Mouse (Mus musculus) lung, adult 2 months (tissue): Measurements from ENCODE around the gene Ccdc115.

ENCODE experiments used
- CTCF ChIP-seq: fragments of 200-500 bp; IDR thresholded peaks from 2 replicates; pipeline ENCODE4 v1.5.1; 2011; ENCODE audit warnings: mild to moderate bottlenecking, low read length, control low read depth; ENCODE audit not compliant: insufficient read depth
- POLR2A ChIP-seq: fragments of 200-500 bp; IDR thresholded peaks from 2 replicates; pipeline ENCODE4 v1.6.1; 2011; ENCODE audit warnings: low read depth, mild to moderate bottlenecking, control low read depth, low read length, borderline replicate concordance; ENCODE audit errors: extremely low read depth

GRCm38 (mm10) chr1:34462766-34463165, 23.3 kb upstream of the Ccdc115 start:
- TF ChIP-seq CTCF (peak; percentile 77), POLR2A (no peak)
